Mouse (Mus musculus) kidney, adult 2 months (tissue): ENCODE measurements at regions not wholly inside any gene's neighbourhood (a gene's known extent, or its start where the extent isn't known, plus 50 kb on each side); places are given as distances from the start of the nearest gene placed in this dataset.

Source experiments
- CTCF ChIP-seq: fragments of 200-500 bp; conservative IDR thresholded peaks from 2 replicates; pipeline ENCODE4 v1.5.1; 2011; ENCODE audit warnings: low read depth, mild to moderate bottlenecking, control low read depth, low read length, moderate library complexity, mixed read lengths; ENCODE audit not compliant: insufficient read depth, insufficient read length
- POLR2A ChIP-seq: fragments of 200-500 bp; IDR thresholded peaks from one replicate; pipeline ENCODE4 v1.6.1; 2011; ENCODE audit warnings: low read depth, low read length, control low read depth

DNA sequence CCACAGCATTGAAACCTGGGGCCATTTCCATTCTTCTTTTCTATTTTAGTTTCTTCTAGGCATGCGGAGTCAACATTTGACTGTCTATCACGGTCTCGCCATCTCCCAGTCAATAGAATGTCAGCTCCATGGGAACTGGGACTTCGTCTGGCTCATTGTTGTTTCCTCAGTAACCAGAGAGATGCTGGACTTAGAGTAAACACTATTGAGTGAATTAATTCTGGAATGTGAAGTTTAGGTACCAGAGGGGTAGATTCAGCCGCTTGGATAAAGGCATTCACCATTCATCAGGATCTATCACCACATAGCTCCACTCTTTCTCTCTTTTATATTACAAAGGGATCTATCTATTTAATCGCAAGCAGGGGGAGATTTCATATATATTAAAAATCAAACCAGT is 354.2 kb upstream of the Igfbp7 start:
- TF ChIP-seq POLR2A (no peak), CTCF (no peak)
